Mouse (Mus musculus): ENCODE results near the gene Krt77.

Gene Krt77

DNA sequence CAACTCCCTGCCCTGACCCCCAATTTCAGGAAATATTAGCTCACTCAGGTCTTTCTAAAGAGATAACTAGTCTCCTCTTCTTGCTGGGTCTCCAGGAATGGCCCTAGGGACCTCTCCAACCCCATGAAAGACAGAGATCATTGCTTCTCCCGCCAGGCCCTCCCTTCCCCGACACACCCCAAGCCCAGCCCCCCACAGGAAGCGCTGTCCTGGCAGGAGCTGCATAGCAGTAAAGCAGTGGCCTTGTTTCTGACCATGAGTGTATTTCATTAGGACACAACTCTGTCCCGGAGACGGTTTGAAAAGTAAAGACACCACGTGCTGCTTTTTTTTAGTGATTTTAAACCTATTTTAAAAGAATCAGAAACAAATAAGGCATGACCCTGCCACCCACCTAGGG lies 36.4 kb downstream of the Krt77 start:
- DNase-seq (ENCODE audit: low read depth): no peak

DNA sequence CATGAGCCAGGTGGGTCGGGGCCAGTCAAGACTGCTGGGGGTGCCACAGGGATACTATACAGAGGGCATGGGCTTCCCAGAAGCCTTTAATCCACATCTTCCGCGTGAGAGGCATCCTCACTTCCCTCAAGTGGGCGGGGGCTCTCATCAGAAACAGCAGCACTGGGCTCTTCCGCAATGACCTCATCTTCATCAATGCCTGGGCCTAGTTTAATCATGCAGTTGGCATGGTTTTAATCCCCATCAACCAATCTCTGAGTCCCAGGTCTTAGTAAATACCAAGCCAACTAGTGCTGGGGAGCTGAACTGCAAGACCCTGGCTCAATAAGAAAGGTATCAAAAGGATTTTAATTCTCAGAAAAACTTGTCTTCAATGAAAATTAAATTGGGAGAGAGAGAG lies 40.1 kb downstream of the Krt77 start:
- DNase-seq (ENCODE audit: low read depth): no peak

DNA sequence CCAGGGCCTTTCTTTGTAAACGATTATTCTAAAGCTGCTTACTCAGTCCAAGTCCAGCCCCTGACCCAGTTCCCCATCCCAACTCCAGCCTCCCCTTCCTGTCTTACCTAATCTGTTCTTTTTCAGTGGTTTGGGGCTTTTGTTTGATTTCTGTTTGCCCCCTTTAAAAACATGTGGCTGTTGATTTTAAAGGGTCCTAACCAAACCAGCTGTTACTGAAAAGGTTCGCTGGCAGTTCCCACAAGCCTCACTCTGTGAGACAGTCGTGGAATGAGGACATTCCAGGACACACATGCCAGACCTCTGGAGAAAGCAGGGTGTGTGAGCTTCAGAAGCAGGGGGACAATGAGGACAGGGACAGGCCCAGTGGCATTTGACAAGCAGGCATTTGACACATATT lies 47.7 kb downstream of the Krt77 start:
- DNase-seq (ENCODE audit: low read depth): no peak

GRCm38 (mm10) chr15:101817875-101818274 lies 51.6 kb downstream of the Krt77 start, which contains the start of gene Krt2:
Gene Krt2, minus strand, starts transcription at chr15:101818169.
- no peak for DNase-seq (ENCODE audit: low read depth)

All from induced T-regulatory cell, adult 2 months (primary cell).